ENCODE assay signal across 23 mouse cellular contexts in the genomic region with DNA sequence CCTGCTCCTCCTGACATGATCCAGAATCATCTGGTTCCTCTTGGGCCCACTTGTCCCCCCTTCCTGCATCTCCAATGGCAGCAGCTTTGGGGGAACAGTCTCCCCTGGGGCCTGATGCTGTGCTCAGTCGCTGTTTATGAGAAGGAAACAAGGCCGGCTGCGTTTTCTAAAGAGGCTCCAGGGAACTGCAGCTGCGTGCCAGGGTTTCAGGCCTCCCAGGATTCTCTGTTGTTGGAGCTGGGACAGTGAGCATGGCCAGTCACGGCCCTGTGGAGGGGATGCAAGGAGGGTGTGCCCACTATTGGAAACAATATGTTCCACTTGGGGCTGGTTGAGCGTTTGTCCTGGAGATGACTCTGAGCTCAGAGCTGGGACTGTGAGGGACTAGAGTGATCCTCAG. TPM values are rescaled to one million over a fixed set of nuclear protein-coding genes. Genes with fewer than 3 reads are reported as not detected.
DNase-seq lines count a peak whose midpoint lies in the region; ATAC-seq and TF ChIP-seq lines count a peak whose summit lies in the region.
"Had no signal": no experiment of that assay in that cellular context is flagged by ENCODE, and none has a peak within 500 bp of the region (broad histone marks: within the 10 kb centered on the region; RNA-seq: fewer than 3 reads in every experiment).

No protein-coding gene starts in this region.

- no peak overlapping the region for H3K9ac ChIP-seq in hindbrain, embryonic 13.5 days
- H3K9ac ChIP-seq in midbrain, embryonic 13.5 days (replicated peaks) = 0 out of 2 replicates have a peak overlapping the region, but pooled peaks have one; percentile 0
- H3K9ac ChIP-seq in midbrain, embryonic 14.5 days (replicated peaks; ENCODE audit: low read length) = no peak overlapping the region
- H3K9ac ChIP-seq: embryonic facial prominence, embryonic 12.5 days; forebrain, embryonic 12.5 days; heart, embryonic 12.5 days; hindbrain, embryonic 15.5 days had no signal

- intact Hi-C loops in gastrocnemius, adult 2 months (cut with DNase I) = no loop called here

- TF ChIP-seq CTCF in gastrocnemius, adult 2 months (IDR thresholded peaks at IDR 0.05) = no peak

- no peaks in the 10 kb centered on the region for H3K36me3 ChIP-seq in hindbrain, embryonic 10.5 days
- no peaks in the 10 kb centered on the region for H3K36me3 ChIP-seq in hindbrain, embryonic 13.5 days
- no peaks in the 10 kb centered on the region for H3K36me3 ChIP-seq in midbrain, embryonic 13.5 days
- no peaks in the 10 kb centered on the region for H3K36me3 ChIP-seq in midbrain, embryonic 14.5 days (ENCODE audit: control insufficient read depth, insufficient read depth, low read length)
- H3K36me3 ChIP-seq: embryonic facial prominence, embryonic 12.5 days; forebrain, embryonic 12.5 days; heart, embryonic 12.5 days; hindbrain, embryonic 15.5 days had no signal

- ATAC-seq in hindbrain, embryonic 13.5 days (ENCODE audit: low FRiP score) = no peak
- no peak for ATAC-seq in midbrain, embryonic 13.5 days
- ATAC-seq in midbrain, embryonic 14.5 days (ENCODE audit: low FRiP score, low TSS enrichment) = no peak
- ATAC-seq: inflammation-experienced regulatory T-cells, adult 6 months; intestine, postnatal 0 days had no signal

- no peaks in the 10 kb centered on the region for H3K9me3 ChIP-seq in hindbrain, embryonic 10.5 days
- no peaks in the 10 kb centered on the region for H3K9me3 ChIP-seq in hindbrain, embryonic 13.5 days
- H3K9me3 ChIP-seq in midbrain, embryonic 13.5 days = no peaks in the 10 kb centered on the region
- no peaks in the 10 kb centered on the region for H3K9me3 ChIP-seq in midbrain, embryonic 14.5 days (ENCODE audit: control insufficient read depth, low read length)
- H3K9me3 ChIP-seq: embryonic facial prominence, embryonic 12.5 days; forebrain, embryonic 12.5 days; heart, embryonic 12.5 days; hindbrain, embryonic 15.5 days had no signal

- DNase-seq in gastrocnemius, adult 2 months = peak; percentile 27
- no peak for DNase-seq in gastrocnemius, adult 8-10 months (ENCODE audit: low spot score in 2 of 2)
- no peak for DNase-seq in hindbrain, embryonic 10.5 days (ENCODE audit: low spot score)
- no peak for DNase-seq in midbrain, embryonic 14.5 days
- no peak for DNase-seq in cerebellum, postnatal 4 days (ENCODE audit: low spot score in 2 of 2)
- DNase-seq: adrenal gland, adult 2 months; adrenal gland, postnatal 25 days; cerebellum, adult 2 months; cerebellum, postnatal 10 days; embryo, embryonic 11 days; gastrocnemius, postnatal 36 days; heart, adult 2 months; heart, postnatal 4 days; kidney, adult 8-10 months had no signal

- H3K27ac ChIP-seq in gastrocnemius, adult 2 months = no peak overlapping the region
- H3K27ac ChIP-seq in hindbrain, embryonic 10.5 days = 0 out of 2 replicates have a peak overlapping the region, but pooled peaks have one; percentile 8
- no peak overlapping the region; the same call in 1 of the 2 replicates for H3K27ac ChIP-seq in hindbrain, embryonic 13.5 days
- no peak overlapping the region for H3K27ac ChIP-seq in midbrain, embryonic 13.5 days
- no peak overlapping the region for H3K27ac ChIP-seq in midbrain, embryonic 14.5 days (replicated peaks; ENCODE audit: low read depth, low read length)
- H3K27ac ChIP-seq: embryonic facial prominence, embryonic 12.5 days; forebrain, embryonic 12.5 days; heart, adult 2 months; hindbrain, embryonic 15.5 days had no signal

- WGBS in hindbrain, embryonic 10.5 days = 45% methylated on average over 6 of the region's 6 CpGs
- 40% methylated on average over 6 of the region's 6 CpGs for WGBS in hindbrain, embryonic 13.5 days
- WGBS in midbrain, embryonic 13.5 days = 50% methylated on average over 6 of the region's 6 CpGs
- WGBS in midbrain, embryonic 14.5 days = 22% methylated on average over 6 of the region's 6 CpGs

- H3K4me2 ChIP-seq in hindbrain, embryonic 13.5 days = no peak overlapping the region
- H3K4me2 ChIP-seq in midbrain, embryonic 13.5 days (replicated peaks) = no peak overlapping the region
- H3K4me2 ChIP-seq in midbrain, embryonic 14.5 days (ENCODE audit: low read length) = no peak overlapping the region
- H3K4me2 ChIP-seq: embryonic facial prominence, embryonic 12.5 days; forebrain, embryonic 12.5 days; heart, embryonic 12.5 days; hindbrain, embryonic 15.5 days had no signal

- H3K4me3 ChIP-seq in gastrocnemius, adult 2 months = no peak overlapping the region
- H3K4me3 ChIP-seq in hindbrain, embryonic 10.5 days = no peak overlapping the region
- H3K4me3 ChIP-seq in hindbrain, embryonic 13.5 days = no peak overlapping the region
- no peak overlapping the region for H3K4me3 ChIP-seq in midbrain, embryonic 13.5 days (replicated peaks)
- H3K4me3 ChIP-seq in midbrain, embryonic 14.5 days (replicated peaks; ENCODE audit: low read depth, low read length) = no peak overlapping the region
- H3K4me3 ChIP-seq: embryonic facial prominence, embryonic 12.5 days; forebrain, embryonic 12.5 days; heart, adult 2 months; heart, embryonic 12.5 days; hindbrain, embryonic 15.5 days had no signal

- peaks cover 16% of the 10 kb centered on the region; the same call in 1 of the 2 replicates for H3K4me1 ChIP-seq in hindbrain, embryonic 10.5 days (replicated peaks)
- H3K4me1 ChIP-seq in hindbrain, embryonic 13.5 days (replicated peaks) = peaks cover 23% of the 10 kb centered on the region
- H3K4me1 ChIP-seq in midbrain, embryonic 13.5 days (replicated peaks) = peaks cover 17% of the 10 kb centered on the region
- H3K4me1 ChIP-seq in midbrain, embryonic 14.5 days (ENCODE audit: control insufficient read depth, insufficient read depth, low read length) = peaks cover 9% of the 10 kb centered on the region; the same call in 1 of the 2 replicates
- H3K4me1 ChIP-seq: embryonic facial prominence, embryonic 12.5 days had no signal

- no peaks in the 10 kb centered on the region for H3K27me3 ChIP-seq in hindbrain, embryonic 10.5 days (ENCODE audit: insufficient read depth, poor library complexity, severe bottlenecking)
- peaks cover 2% of the 10 kb centered on the region; the same call in 1 of the 2 replicates for H3K27me3 ChIP-seq in hindbrain, embryonic 13.5 days
- no peaks in the 10 kb centered on the region for H3K27me3 ChIP-seq in midbrain, embryonic 13.5 days
- H3K27me3 ChIP-seq in midbrain, embryonic 14.5 days (ENCODE audit: control insufficient read depth, insufficient read depth, low read length) = no peaks in the 10 kb centered on the region
- H3K27me3 ChIP-seq: embryonic facial prominence, embryonic 12.5 days; forebrain, embryonic 12.5 days; heart, embryonic 12.5 days; hindbrain, embryonic 15.5 days had no signal

RNA-seq across cellular contexts. Expression of a gene that starts 17.9 kb away (rescaled TPM):
- total RNA-seq in gastrocnemius, adult 2 months (2021) = 10 to 100 TPM; 17.3 to 20.1 TPM
- total RNA-seq in gastrocnemius, adult 8-10 months (2022) = 10 to 100 TPM; 21.3 to 34.2 (median 28.3) TPM
- polyA plus RNA-seq in hindbrain, embryonic 10.5 days (2016; fragmentation: Nextera tagmentation; extraction: Ambion mirVana) = 1.1 and 2.1 TPM in 2 replicates
- polyA plus RNA-seq in hindbrain, embryonic 13.5 days (2015; fragmentation: Nextera tagmentation; extraction: Ambion mirVana) = 5.0 and 6.8 TPM in 2 replicates
- polyA plus RNA-seq in midbrain, embryonic 13.5 days (2015; fragmentation: Nextera tagmentation; extraction: Ambion mirVana) = 2.9 and 5.2 TPM in 2 replicates
- polyA plus RNA-seq in midbrain, embryonic 14.5 days (2014; fragmentation: Nextera tagmentation; extraction: Ambion mirVana) = 10.5 and 21.2 TPM in 2 replicates
- total RNA-seq: common myeloid progenitor, adult 5-6 weeks had no signal
- polyA plus RNA-seq: inflammation-experienced regulatory T-cells, adult 6 months had no signal
